Mouse (Mus musculus) limb, embryonic 14.5 days (tissue): Measurements from ENCODE around the gene Srp68. TPM values are rescaled to one million over a fixed set of nuclear protein-coding genes. Genes with fewer than 3 reads are reported as not detected.

Source experiments
- ATAC-seq: fragments of 200-750 bp; cut with Nextera tagmentation; 2 replicates; pipeline ENCODE4 v1.8.0; 2017; ENCODE audit warnings: low read depth, moderate number of reproducible peaks, moderate TSS enrichment; ENCODE audit not compliant: low FRiP score
- DNase-seq: peaks from one replicate; pipeline ENCODE4 v3.0.0-alpha.2; 2015; ENCODE audit warnings: low spot score
- H3K27ac ChIP-seq: fragments of 300-500 bp; sonication (generic); replicated peaks from 2 replicates; pipeline ENCODE4 v1.5.1; 2014; ENCODE audit warnings: low read depth, mild to moderate bottlenecking, low read length, moderate library complexity, mixed read lengths
- H3K27me3 ChIP-seq: fragments of 300-500 bp; sonication (generic); 2 replicates; pipeline ENCODE4 v1.6.1; 2014; ENCODE audit warnings: low read length, mixed read lengths; ENCODE audit not compliant: control insufficient read depth, insufficient read depth
- H3K36me3 ChIP-seq: fragments of 300-500 bp; sonication (generic); 2 replicates; pipeline ENCODE4 v1.6.1; 2014; ENCODE audit warnings: mild to moderate bottlenecking, low read length, moderate library complexity, mixed read lengths; ENCODE audit not compliant: control insufficient read depth, insufficient read depth
- H3K4me1 ChIP-seq: fragments of 300-500 bp; sonication (generic); 2 replicates; pipeline ENCODE4 v1.6.1; 2014; ENCODE audit warnings: antibody characterized with exemption, low read length, mixed read lengths; ENCODE audit not compliant: control insufficient read depth, insufficient read depth
- H3K4me2 ChIP-seq: fragments of 300-500 bp; sonication (generic); replicated peaks from 2 replicates; pipeline ENCODE4 v1.6.1; 2014; ENCODE audit warnings: low read depth, mild to moderate bottlenecking, low read length, moderate library complexity; ENCODE audit not compliant: severe bottlenecking
- H3K4me3 ChIP-seq: fragments of 300-500 bp; sonication (generic); replicated peaks from 2 replicates; pipeline ENCODE4 v1.5.1; 2014; ENCODE audit warnings: low read length
- H3K9ac ChIP-seq: fragments of 300-500 bp; sonication (generic); 2 replicates; pipeline ENCODE4 v1.6.1; 2014; ENCODE audit warnings: mild to moderate bottlenecking, low read depth, low read length, moderate library complexity; ENCODE audit not compliant: severe bottlenecking
- H3K9me3 ChIP-seq: fragments of 300-500 bp; sonication (generic); 2 replicates; pipeline ENCODE4 v1.6.1; 2016; ENCODE audit warnings: low read length; ENCODE audit not compliant: control insufficient read depth
- POLR2A ChIP-seq: fragments of 200-500 bp; IDR thresholded peaks from 2 replicates; pipeline ENCODE4 v1.8.0; 2012; ENCODE audit warnings: inconsistent platforms, mild to moderate bottlenecking, moderate library complexity, borderline replicate concordance; ENCODE audit not compliant: insufficient read depth, insufficient read length; ENCODE audit errors: extremely low read depth
- WGBS: fragments of 180-500 bp; shearing (Covaris S2); extraction: QIAGEN DNeasy Blood & Tissue Kit; methylation state at CpG from one replicate; pipeline ENCODE4 v1.1.7; 2014; 5-methylcytosine and 5-hydroxymethylcytosine counted together
- polyA plus RNA-seq, 2 experiments: library from polyadenylated mRNA; depleted of rRNA in 1 of 2; stranded (reverse) in 1 of 2; unstranded in 1 of 2; fragments of >200 nt; fragmentation: Nextera tagmentation in 1 of 2; extraction: Ambion mirVana in 1 of 2; gene quantifications; 2 replicates each; pipeline versions ENCODE4 v1.2.1 to v1.2.3; 2012 to 2014

The Srp68 gene
- polyA plus RNA-seq, 2 experiments: 94.9 to 111 TPM

GRCm38 (mm10) chr11:116272589-116273468, 1.2 kb downstream of the Srp68 start:
- Histone ChIP-seq H3K36me3 (peaks cover 43% of the 10 kb centered on the region), H3K9me3 (no peaks in the 10 kb centered on the region), H3K9ac (peak overlapping the region; percentile 91), H3K4me1 (peaks cover 8% of the 10 kb centered on the region), H3K4me3 (peak overlapping the region; percentile 96), H3K4me2 (peak overlapping the region; percentile 56), H3K27me3 (no peaks in the 10 kb centered on the region), H3K27ac (peak overlapping the region; percentile 68; the same call in 1 of the 2 replicates)
- no peak for TF ChIP-seq POLR2A
- WGBS: 44% methylated on average over 12 of the region's 12 CpGs
- ATAC-seq (no peak), DNase-seq (no peak)

GRCm38 (mm10) chr11:116269560-116269959, 4.5 kb downstream of the Srp68 start:
- DNase-seq (peak; percentile 46), ATAC-seq (no peak)
- TF ChIP-seq POLR2A: no peak
- Histone ChIP-seq H3K27me3 (no peaks in the 10 kb centered on the region), H3K9me3 (no peaks in the 10 kb centered on the region), H3K4me2 (no peak overlapping the region), H3K4me1 (peaks cover 6% of the 10 kb centered on the region), H3K4me3 (no peak overlapping the region), H3K9ac (no peak overlapping the region), H3K36me3 (peaks cover 75% of the 10 kb centered on the region), H3K27ac (no peak overlapping the region)
- 93% methylated on average over 8 of the region's 8 CpGs for WGBS

- Histone ChIP-seq H3K9me3 (no peaks in the 10 kb centered on the region), H3K27ac (no peak overlapping the region), H3K27me3 (no peaks in the 10 kb centered on the region), H3K9ac (no peak overlapping the region), H3K4me2 (no peak overlapping the region), H3K36me3 (peaks cover 87% of the 10 kb centered on the region), H3K4me1 (peaks cover 5% of the 10 kb centered on the region; the same call in 1 of the 2 replicates), H3K4me3 (no peak overlapping the region)
- 87% methylated on average over 6 of the region's 6 CpGs for WGBS
- DNase-seq: no peak
- no peak for ATAC-seq
- no peak for TF ChIP-seq POLR2A
Measured at GRCm38 (mm10) chr11:116268313-116268712, 5.7 kb downstream of the Srp68 start.

GRCm38 (mm10) chr11:116267637-116268036, 6.4 kb downstream of the Srp68 start:
- Histone ChIP-seq H3K9me3 (no peaks in the 10 kb centered on the region), H3K36me3 (peaks cover 94% of the 10 kb centered on the region), H3K27me3 (no peaks in the 10 kb centered on the region), H3K4me1 (peaks cover 4% of the 10 kb centered on the region; the same call in 1 of the 2 replicates), H3K4me3 (no peak overlapping the region), H3K27ac (no peak overlapping the region), H3K9ac (no peak overlapping the region), H3K4me2 (no peak overlapping the region)
- DNase-seq (no peak), ATAC-seq (no peak)
- no peak for TF ChIP-seq POLR2A
- 85% methylated on average over 8 of the region's 8 CpGs for WGBS

- H3K4me2 ChIP-seq: no peak overlapping the region
- TF ChIP-seq POLR2A: no peak
- no peak overlapping the region for H3K4me3 ChIP-seq
- H3K4me1 ChIP-seq: no peaks in the 10 kb centered on the region
- H3K36me3 ChIP-seq: peaks cover 99% of the 10 kb centered on the region
- H3K27me3 ChIP-seq: no peaks in the 10 kb centered on the region
- H3K27ac ChIP-seq: no peak overlapping the region
- 94% methylated on average over 4 of the region's 4 CpGs for WGBS
- no peak overlapping the region for H3K9ac ChIP-seq
- DNase-seq (no peak), ATAC-seq (no peak)
- no peaks in the 10 kb centered on the region for H3K9me3 ChIP-seq
Measured at GRCm38 (mm10) chr11:116265850-116266249, 8.2 kb downstream of the Srp68 start.
